In the genomic region with DNA sequence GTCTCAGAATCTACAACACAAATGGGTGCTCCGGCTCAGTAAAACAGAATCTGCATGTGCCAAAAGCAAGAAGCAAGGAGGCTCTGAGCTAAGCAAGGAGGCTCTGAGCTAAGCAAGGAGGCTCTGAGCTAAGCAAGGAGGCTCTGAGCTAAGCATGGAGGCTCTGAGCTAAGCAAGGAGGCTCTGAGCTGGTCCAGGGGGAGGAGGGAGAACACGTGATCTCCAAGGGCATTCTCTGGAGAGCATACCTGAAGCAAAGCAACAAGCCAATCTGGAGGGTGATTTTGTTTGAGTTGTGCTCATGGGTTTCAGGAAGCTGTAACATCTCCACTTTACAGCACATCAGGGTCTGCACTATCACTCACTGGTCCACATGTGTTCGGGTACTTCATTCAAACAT, we compare ENCODE assay signal across 23 mouse cellular contexts. TPM values are rescaled to one million over a fixed set of nuclear protein-coding genes. Genes with fewer than 3 reads are reported as not detected.
A peak's percentile ranks its signal among the peaks of the same experiment; 100 is the strongest.
DNase-seq lines count a peak whose midpoint lies in the region; ATAC-seq and TF ChIP-seq lines count a peak whose summit lies in the region.
"Had no signal": no experiment of that assay in that cellular context is flagged by ENCODE, and none has a peak within 500 bp of the region (broad histone marks: within the 10 kb centered on the region; RNA-seq: fewer than 3 reads in every experiment).

No protein-coding gene starts in this region.

- H3K27ac ChIP-seq in lung, postnatal 0 days (ENCODE audit: low read length), result no peak overlapping the region
- H3K27ac ChIP-seq in cerebellum, adult 2 months (ENCODE audit: insufficient read depth, low read length), result no peak overlapping the region
- H3K27ac ChIP-seq: embryonic facial prominence, embryonic 10.5 days; heart, embryonic 10.5 days; hindbrain, embryonic 14.5 days; liver, embryonic 15.5 days; lung, embryonic 15.5 days had no signal

- peak; percentile 61; the same call in 1 of the 2 replicates for ATAC-seq in lung, postnatal 0 days
- ATAC-seq: forebrain, embryonic 16.5 days; inflammation-experienced regulatory T-cells, adult 6 months had no signal

- no peaks in the 10 kb centered on the region for H3K36me3 ChIP-seq in lung, postnatal 0 days (ENCODE audit: insufficient read depth, low read length)
- H3K36me3 ChIP-seq: embryonic facial prominence, embryonic 10.5 days; heart, embryonic 10.5 days; liver, embryonic 15.5 days; lung, embryonic 15.5 days had no signal

- H3K4me1 ChIP-seq in lung, postnatal 0 days (ENCODE audit: insufficient read depth, low read depth, low read length), result peaks cover 5% of the 10 kb centered on the region; the same call in 1 of the 2 replicates
- H3K4me1 ChIP-seq in cerebellum, adult 2 months (ENCODE audit: control insufficient read depth, insufficient read depth, low read length), result peaks cover 13% of the 10 kb centered on the region

- TF ChIP-seq POLR2A in cerebellum, adult 2 months (IDR thresholded peaks at IDR 0.05; ENCODE audit: borderline replicate concordance, insufficient read depth, low read length), result no peak

- H3K4me2 ChIP-seq in lung, postnatal 0 days (replicated peaks; ENCODE audit: low read depth, low read length), result no peak overlapping the region
- H3K4me2 ChIP-seq: hindbrain, embryonic 14.5 days; liver, embryonic 15.5 days; lung, embryonic 15.5 days had no signal

- WGBS in lung, postnatal 0 days, result 56% methylated on average over 3 of the region's 3 CpGs
- 88% methylated on average over 3 of the region's 3 CpGs for WGBS in cerebellum, adult 2 months

- no peaks in the 10 kb centered on the region for H3K9me3 ChIP-seq in lung, postnatal 0 days (ENCODE audit: low read length)
- H3K9me3 ChIP-seq: embryonic facial prominence, embryonic 10.5 days; heart, embryonic 10.5 days; liver, embryonic 15.5 days; lung, embryonic 15.5 days had no signal

- TF ChIP-seq EP300 in lung, postnatal 0 days (IDR thresholded peaks at IDR 0.05), result no peak

- peak; percentile 27 to 56 for DNase-seq in kidney, adult 8-10 months
- no peak for DNase-seq in kidney, postnatal 14 days
- DNase-seq in lung, postnatal 0 days (ENCODE audit: low spot score), result peak; percentile 40
- no peak for DNase-seq in lung, postnatal 14 days
- DNase-seq in ZHBTc4 (ENCODE audit: low read depth, low spot score), result peak; percentile 35
- DNase-seq in kidney, postnatal 36 days, result peak; percentile 53 to 66
- DNase-seq in cerebellum, adult 2 months, result no peak
- no peak for DNase-seq in right cerebral cortex, postnatal 14 days
- DNase-seq: adrenal gland, adult 2 months; cerebellum, adult 11 months; cerebellum, postnatal 10 days; gastrocnemius, postnatal 10 days; heart, postnatal 4 days; midbrain, embryonic 14.5 days; right cerebral cortex, postnatal 25 days had no signal

- H3K9ac ChIP-seq in lung, postnatal 0 days (replicated peaks; ENCODE audit: low read depth), result no peak overlapping the region
- H3K9ac ChIP-seq: hindbrain, embryonic 14.5 days; liver, embryonic 15.5 days; lung, embryonic 15.5 days had no signal

- no peak for TF ChIP-seq CTCF in lung, postnatal 0 days (IDR thresholded peaks at IDR 0.05)
- TF ChIP-seq CTCF in cerebellum, adult 2 months (IDR thresholded peaks at IDR 0.05; ENCODE audit: borderline replicate concordance, insufficient read depth, low read depth, low read length), result no peak

- H3K27me3 ChIP-seq in lung, postnatal 0 days (replicated peaks; ENCODE audit: insufficient read depth, low read length), result no peaks in the 10 kb centered on the region
- H3K27me3 ChIP-seq in cerebellum, adult 2 months (ENCODE audit: control insufficient read depth, insufficient read depth, low read length), result no peaks in the 10 kb centered on the region
- H3K27me3 ChIP-seq: liver, embryonic 15.5 days; megakaryocyte, embryonic 14.5 days had no signal

- H3K4me3 ChIP-seq in lung, postnatal 0 days (ENCODE audit: low read depth, low read length), result no peak overlapping the region
- no peak overlapping the region for H3K4me3 ChIP-seq in cerebellum, adult 2 months (replicated peaks; ENCODE audit: insufficient read depth, low read depth, low read length)
- H3K4me3 ChIP-seq: embryonic facial prominence, embryonic 10.5 days; heart, embryonic 10.5 days; liver, embryonic 15.5 days; lung, embryonic 15.5 days; megakaryocyte, embryonic 14.5 days had no signal

RNA-seq across cellular contexts. Expression of gene Ptpn3, which starts 18.4 kb away (rescaled TPM):
- polyA plus RNA-seq in lung, postnatal 0 days (2015; fragmentation: Nextera tagmentation; extraction: Ambion mirVana), result 4.7 and 6.1 TPM in 2 replicates
- 13.5 and 14.6 TPM in 2 replicates for polyA plus RNA-seq in cerebellum, adult 2 months (2012; rRNA removed)

Comparison
In these comparisons a context has a peak if more than half of its experiments do, and no peak if none do; other contexts are left out.
1. DNase-seq: peak in kidney, adult 8-10 months (2 of 2), lung, postnatal 0 days (single experiment), ZHBTc4 (single experiment) and kidney, postnatal 36 days (2 of 2); none in kidney, postnatal 14 days (single experiment), lung, postnatal 14 days (single experiment), cerebellum, adult 2 months (0 of 2) and right cerebral cortex, postnatal 14 days (single experiment).